Mouse (Mus musculus): Measurements from ENCODE around the gene Arfgap3. TPM values are rescaled to one million over a fixed set of nuclear protein-coding genes. Genes with fewer than 3 reads are reported as not detected.
"Not testable (repeated sequence)": the region's sequence is repeated elsewhere in the genome, so short reads cannot be mapped to it uniquely, and the experiment has no call there.

Gene Arfgap3
- total RNA-seq, 1 experiment = 13.5 TPM

DNA sequence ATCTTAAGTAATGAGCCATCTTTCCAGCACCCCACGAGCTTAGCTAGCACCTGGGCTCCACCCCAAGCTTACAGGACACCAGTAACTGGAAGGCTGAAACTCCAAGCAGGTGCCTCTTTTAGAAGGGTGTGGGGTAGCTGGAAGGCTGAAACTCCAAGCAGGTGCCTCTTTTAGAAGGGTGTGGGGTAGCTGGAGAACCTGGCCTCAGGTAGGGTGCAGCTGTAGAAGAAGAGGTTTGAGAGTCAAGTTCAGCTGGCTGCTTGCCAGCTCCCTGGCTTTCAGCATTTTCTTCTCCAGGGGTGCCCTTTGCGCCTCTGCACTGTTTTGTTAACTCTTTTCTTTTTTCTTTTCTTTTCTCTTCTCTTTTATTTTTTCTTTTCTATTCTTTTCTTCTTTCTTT lies 18.2 kb upstream of the Arfgap3 start:
- Histone ChIP-seq H3K4me3 (ENCODE audit: insufficient read depth in 1 of 2, low read depth in 1 of 2, low read length in 2 of 2, poor library complexity in 1 of 2, severe bottlenecking in 1 of 2) (no peak overlapping the region), H3K9ac (ENCODE audit: insufficient read depth, low read depth, low read length, poor library complexity, severe bottlenecking) (no peak overlapping the region), H3K27ac (ENCODE audit: insufficient read depth, low read depth, low read length, poor library complexity, severe bottlenecking) (no peak overlapping the region), H3K4me1 (ENCODE audit: control insufficient read depth in 2 of 2, insufficient read depth in 2 of 2, low read length in 2 of 2, poor library complexity in 1 of 2) (no peaks in the 10 kb centered on the region), H3K36me3 (ENCODE audit: control insufficient read depth, insufficient read depth, low read length, poor library complexity, severe bottlenecking) (peaks cover 7% of the 10 kb centered on the region), H3K9me3 (ENCODE audit: control insufficient read depth, insufficient read depth, low read depth, low read length) (no peaks in the 10 kb centered on the region)
- TF ChIP-seq ZNF384 (IDR thresholded peaks at IDR 0.05; ENCODE audit: low read depth, low read length) = no peak
- no peak for TF ChIP-seq MAFK (IDR thresholded peaks at IDR 0.05; ENCODE audit: insufficient read depth, low read depth, low read length)
- TF ChIP-seq HCFC1 (IDR thresholded peaks at IDR 0.05; ENCODE audit: borderline replicate concordance, insufficient read depth, low read length) = no peak
- no peak for TF ChIP-seq ZC3H11A (IDR thresholded peaks at IDR 0.05; ENCODE audit: borderline replicate concordance, low read depth, low read length)
- no peak for TF ChIP-seq CHD2 (IDR thresholded peaks at IDR 0.05; ENCODE audit: low read depth, low read length)
- in situ Hi-C loops (cut with MboI; ENCODE audit: low sequenced_read_pairs in 2 of 2, unreplicated experiment in 2 of 2) = no loop called here
- no peak for DNase-seq (ENCODE audit: low read depth, low spot score)

DNA sequence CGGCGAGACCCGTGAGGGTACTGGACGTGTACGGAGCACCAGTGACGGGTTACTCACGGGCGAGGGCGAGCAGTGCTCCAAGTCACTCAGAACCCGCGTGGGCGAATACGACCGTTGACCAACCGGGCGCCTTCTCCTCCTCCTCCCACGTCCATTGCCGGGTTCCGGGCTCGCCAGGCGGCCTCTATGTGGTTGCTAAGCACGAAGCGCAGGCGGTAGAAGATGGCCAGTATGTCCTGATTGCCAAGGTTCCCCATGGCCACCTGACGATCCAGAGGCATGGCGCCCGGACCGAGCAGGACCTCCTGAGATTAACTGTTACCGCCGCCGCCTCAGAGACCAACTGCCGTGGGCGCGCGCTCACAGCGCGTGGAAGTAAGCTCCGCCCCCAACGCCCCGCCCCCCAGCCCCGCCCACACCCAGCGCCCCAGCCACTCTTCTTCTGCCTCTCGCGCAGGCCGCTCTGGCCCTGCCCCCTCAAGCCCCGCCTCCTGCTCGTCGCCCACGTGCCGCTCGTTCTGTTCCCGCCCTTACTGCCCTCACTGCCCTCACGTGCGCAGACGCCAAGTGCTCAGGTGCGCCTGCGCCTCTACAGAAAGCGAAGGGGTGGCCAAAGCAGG lies 17.0 kb upstream of the Arfgap3 start:
- Histone ChIP-seq H3K9ac (ENCODE audit: insufficient read depth, low read depth, low read length, poor library complexity, severe bottlenecking) (peak overlapping the region; percentile 88), H3K9me3 (ENCODE audit: control insufficient read depth, insufficient read depth, low read depth, low read length) (no peaks in the 10 kb centered on the region), H3K27ac (ENCODE audit: insufficient read depth, low read depth, low read length, poor library complexity, severe bottlenecking) (no peak overlapping the region), H3K36me3 (ENCODE audit: control insufficient read depth, insufficient read depth, low read length, poor library complexity, severe bottlenecking) (peaks cover 7% of the 10 kb centered on the region), H3K4me1 (ENCODE audit: control insufficient read depth in 2 of 2, insufficient read depth in 2 of 2, low read length in 2 of 2, poor library complexity in 1 of 2) (no peaks in the 10 kb centered on the region), H3K4me3 (ENCODE audit: insufficient read depth in 1 of 2, low read depth in 1 of 2, low read length in 2 of 2, poor library complexity in 1 of 2, severe bottlenecking in 1 of 2) (peak overlapping the region; percentile 80 to 89)
- DNase-seq (ENCODE audit: low read depth, low spot score) = peak; percentile 88
- in situ Hi-C loops (cut with MboI; ENCODE audit: low sequenced_read_pairs in 2 of 2, unreplicated experiment in 2 of 2) = no loop called here
- no peak for TF ChIP-seq MAFK (IDR thresholded peaks at IDR 0.05; ENCODE audit: insufficient read depth, low read depth, low read length)
- no peak for TF ChIP-seq ZC3H11A (IDR thresholded peaks at IDR 0.05; ENCODE audit: borderline replicate concordance, low read depth, low read length)
- TF ChIP-seq CHD2 (IDR thresholded peaks at IDR 0.05; ENCODE audit: low read depth, low read length) = no peak
- peak; percentile 61; the same call in 1 of the 2 replicates for TF ChIP-seq HCFC1 (IDR thresholded peaks at IDR 0.05; ENCODE audit: borderline replicate concordance, insufficient read depth, low read length)
- no peak for TF ChIP-seq ZNF384 (IDR thresholded peaks at IDR 0.05; ENCODE audit: low read depth, low read length)

DNA sequence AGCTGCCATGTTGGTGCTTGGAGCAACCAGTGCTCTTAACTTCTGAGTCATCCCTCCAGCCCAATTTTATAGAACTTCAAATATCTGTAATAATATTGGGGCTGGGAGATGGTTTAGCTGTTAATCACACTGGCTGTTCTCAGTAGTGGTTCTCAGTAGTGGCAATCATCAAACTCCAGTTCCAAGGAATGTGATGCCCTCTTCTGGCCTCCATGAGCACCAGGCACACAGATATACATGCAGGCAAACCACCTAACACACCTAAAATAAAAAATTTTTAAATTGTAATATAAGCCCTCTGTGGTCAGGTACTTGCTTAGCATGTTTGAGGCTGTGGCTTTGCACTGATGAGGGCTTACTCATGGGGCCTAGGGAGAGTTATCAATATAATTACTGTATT lies 15.7 kb upstream of the Arfgap3 start:
- Histone ChIP-seq H3K9ac (ENCODE audit: insufficient read depth, low read depth, low read length, poor library complexity, severe bottlenecking) (no peak overlapping the region), H3K4me3 (ENCODE audit: insufficient read depth in 1 of 2, low read depth in 1 of 2, low read length in 2 of 2, poor library complexity in 1 of 2, severe bottlenecking in 1 of 2) (peak overlapping the region in 1 of 2 experiments; percentile 89; a peak in 2 of 4 replicates), H3K36me3 (ENCODE audit: control insufficient read depth, insufficient read depth, low read length, poor library complexity, severe bottlenecking) (peaks cover 7% of the 10 kb centered on the region), H3K27ac (ENCODE audit: insufficient read depth, low read depth, low read length, poor library complexity, severe bottlenecking) (no peak overlapping the region), H3K9me3 (ENCODE audit: control insufficient read depth, insufficient read depth, low read depth, low read length) (no peaks in the 10 kb centered on the region), H3K4me1 (ENCODE audit: control insufficient read depth in 2 of 2, insufficient read depth in 2 of 2, low read length in 2 of 2, poor library complexity in 1 of 2) (no peaks in the 10 kb centered on the region)
- TF ChIP-seq ZNF384 (IDR thresholded peaks at IDR 0.05; ENCODE audit: low read depth, low read length) (no peak), HCFC1 (IDR thresholded peaks at IDR 0.05; ENCODE audit: borderline replicate concordance, insufficient read depth, low read length) (no peak), MAFK (IDR thresholded peaks at IDR 0.05; ENCODE audit: insufficient read depth, low read depth, low read length) (no peak), ZC3H11A (IDR thresholded peaks at IDR 0.05; ENCODE audit: borderline replicate concordance, low read depth, low read length) (no peak), CHD2 (IDR thresholded peaks at IDR 0.05; ENCODE audit: low read depth, low read length) (no peak)
- in situ Hi-C loops (cut with MboI; ENCODE audit: low sequenced_read_pairs in 2 of 2, unreplicated experiment in 2 of 2) = no loop called here
- DNase-seq (ENCODE audit: low read depth, low spot score) = no peak

DNA sequence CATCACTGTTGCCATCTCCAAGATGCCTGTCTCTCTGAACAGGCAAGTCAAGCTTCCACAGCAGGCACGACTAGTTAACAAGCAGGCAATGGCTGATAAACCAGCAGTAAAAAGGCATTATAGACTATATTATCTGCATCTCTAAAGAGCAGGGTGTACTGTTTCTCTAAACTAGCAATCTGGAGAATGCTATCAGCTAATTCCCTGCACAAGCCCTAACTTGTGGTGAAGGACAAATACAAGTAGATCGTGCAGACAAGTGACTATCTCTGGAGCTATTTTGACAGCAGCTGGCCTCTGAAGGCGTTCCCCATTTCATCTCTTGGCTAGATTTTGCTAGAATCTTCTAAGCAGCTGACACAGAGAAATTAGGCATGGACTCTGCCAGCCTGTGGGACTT lies 14.1 kb upstream of the Arfgap3 start:
- no peaks in the 10 kb centered on the region for H3K4me1 ChIP-seq (ENCODE audit: control insufficient read depth in 2 of 2, insufficient read depth in 2 of 2, low read length in 2 of 2, poor library complexity in 1 of 2)
- peaks cover 7% of the 10 kb centered on the region for H3K36me3 ChIP-seq (ENCODE audit: control insufficient read depth, insufficient read depth, low read length, poor library complexity, severe bottlenecking)
- no peak for TF ChIP-seq ZNF384 (IDR thresholded peaks at IDR 0.05; ENCODE audit: low read depth, low read length)
- TF ChIP-seq ZC3H11A (IDR thresholded peaks at IDR 0.05; ENCODE audit: borderline replicate concordance, low read depth, low read length) = no peak
- TF ChIP-seq CHD2 (IDR thresholded peaks at IDR 0.05; ENCODE audit: low read depth, low read length) = no peak
- TF ChIP-seq MAFK (IDR thresholded peaks at IDR 0.05; ENCODE audit: insufficient read depth, low read depth, low read length) = no peak
- TF ChIP-seq HCFC1 (IDR thresholded peaks at IDR 0.05; ENCODE audit: borderline replicate concordance, insufficient read depth, low read length) = no peak
- H3K9ac ChIP-seq (ENCODE audit: insufficient read depth, low read depth, low read length, poor library complexity, severe bottlenecking) = no peak overlapping the region
- no peak overlapping the region for H3K4me3 ChIP-seq (ENCODE audit: insufficient read depth in 1 of 2, low read depth in 1 of 2, low read length in 2 of 2, poor library complexity in 1 of 2, severe bottlenecking in 1 of 2)
- in situ Hi-C loops (cut with MboI; ENCODE audit: low sequenced_read_pairs in 2 of 2, unreplicated experiment in 2 of 2) = no loop called here
- H3K27ac ChIP-seq (ENCODE audit: insufficient read depth, low read depth, low read length, poor library complexity, severe bottlenecking) = no peak overlapping the region
- no peak for DNase-seq (ENCODE audit: low read depth, low spot score)
- no peaks in the 10 kb centered on the region for H3K9me3 ChIP-seq (ENCODE audit: control insufficient read depth, insufficient read depth, low read depth, low read length)

DNA sequence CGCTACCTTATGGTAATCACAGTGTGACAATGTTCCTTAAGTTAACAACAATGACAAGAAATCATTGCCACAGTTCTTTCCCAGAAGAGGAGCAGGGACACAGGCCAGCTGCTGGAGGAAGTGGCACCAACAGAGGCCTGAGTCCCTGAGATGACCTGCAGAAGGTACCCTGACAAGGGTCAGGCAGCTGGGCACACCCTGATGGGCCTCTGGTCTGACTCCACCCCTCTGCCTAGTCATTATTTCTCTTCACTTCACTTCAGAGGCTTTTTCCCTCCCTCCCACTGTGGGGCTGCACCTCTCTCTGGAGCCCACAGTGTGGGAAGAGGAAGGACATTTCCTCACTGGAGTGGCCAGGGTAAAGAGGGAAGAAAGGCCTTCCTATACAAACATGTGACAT lies 12.8 kb upstream of the Arfgap3 start:
- DNase-seq (ENCODE audit: low read depth, low spot score); H3K4me1 ChIP-seq (ENCODE audit: control insufficient read depth in 2 of 2, insufficient read depth in 2 of 2, low read length in 2 of 2, poor library complexity in 1 of 2); in situ Hi-C loops (cut with MboI; ENCODE audit: low sequenced_read_pairs in 2 of 2, unreplicated experiment in 2 of 2); H3K4me3 ChIP-seq (ENCODE audit: insufficient read depth in 1 of 2, low read depth in 1 of 2, low read length in 2 of 2, poor library complexity in 1 of 2, severe bottlenecking in 1 of 2); H3K9ac ChIP-seq (ENCODE audit: insufficient read depth, low read depth, low read length, poor library complexity, severe bottlenecking); H3K27ac ChIP-seq (ENCODE audit: insufficient read depth, low read depth, low read length, poor library complexity, severe bottlenecking); H3K9me3 ChIP-seq (ENCODE audit: control insufficient read depth, insufficient read depth, low read depth, low read length): not testable (repeated sequence)
- peaks cover 13% of the 10 kb centered on the region for H3K36me3 ChIP-seq (ENCODE audit: control insufficient read depth, insufficient read depth, low read length, poor library complexity, severe bottlenecking)

DNA sequence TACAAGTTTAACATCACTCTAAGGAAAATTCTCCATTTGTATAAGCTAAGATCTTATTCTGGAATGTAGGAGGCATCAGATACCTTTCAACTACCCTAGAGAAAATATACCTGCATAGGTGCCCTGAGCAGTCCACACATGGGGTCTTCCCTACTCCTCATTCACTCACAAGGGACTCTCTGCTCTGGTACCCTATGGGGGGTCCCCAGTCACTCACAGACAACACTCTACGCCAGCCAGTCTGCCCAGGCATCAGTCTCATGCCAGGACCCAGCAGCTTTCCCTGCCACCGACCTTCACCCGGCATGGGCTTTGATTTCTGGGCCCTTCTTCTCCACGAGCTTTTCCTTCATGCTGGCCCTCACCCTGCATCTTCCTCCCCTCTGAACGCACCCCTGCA lies 10.9 kb upstream of the Arfgap3 start:
- H3K4me1 ChIP-seq (ENCODE audit: control insufficient read depth in 2 of 2, insufficient read depth in 2 of 2, low read length in 2 of 2, poor library complexity in 1 of 2); H3K4me3 ChIP-seq (ENCODE audit: insufficient read depth in 1 of 2, low read depth in 1 of 2, low read length in 2 of 2, poor library complexity in 1 of 2, severe bottlenecking in 1 of 2); H3K9ac ChIP-seq (ENCODE audit: insufficient read depth, low read depth, low read length, poor library complexity, severe bottlenecking); in situ Hi-C loops (cut with MboI; ENCODE audit: low sequenced_read_pairs in 2 of 2, unreplicated experiment in 2 of 2); H3K27ac ChIP-seq (ENCODE audit: insufficient read depth, low read depth, low read length, poor library complexity, severe bottlenecking); DNase-seq (ENCODE audit: low read depth, low spot score); H3K9me3 ChIP-seq (ENCODE audit: control insufficient read depth, insufficient read depth, low read depth, low read length): not testable (repeated sequence)
- H3K36me3 ChIP-seq (ENCODE audit: control insufficient read depth, insufficient read depth, low read length, poor library complexity, severe bottlenecking) = peaks cover 20% of the 10 kb centered on the region
